ENCODE assay signal across 8 mouse cellular contexts in the genomic region with DNA sequence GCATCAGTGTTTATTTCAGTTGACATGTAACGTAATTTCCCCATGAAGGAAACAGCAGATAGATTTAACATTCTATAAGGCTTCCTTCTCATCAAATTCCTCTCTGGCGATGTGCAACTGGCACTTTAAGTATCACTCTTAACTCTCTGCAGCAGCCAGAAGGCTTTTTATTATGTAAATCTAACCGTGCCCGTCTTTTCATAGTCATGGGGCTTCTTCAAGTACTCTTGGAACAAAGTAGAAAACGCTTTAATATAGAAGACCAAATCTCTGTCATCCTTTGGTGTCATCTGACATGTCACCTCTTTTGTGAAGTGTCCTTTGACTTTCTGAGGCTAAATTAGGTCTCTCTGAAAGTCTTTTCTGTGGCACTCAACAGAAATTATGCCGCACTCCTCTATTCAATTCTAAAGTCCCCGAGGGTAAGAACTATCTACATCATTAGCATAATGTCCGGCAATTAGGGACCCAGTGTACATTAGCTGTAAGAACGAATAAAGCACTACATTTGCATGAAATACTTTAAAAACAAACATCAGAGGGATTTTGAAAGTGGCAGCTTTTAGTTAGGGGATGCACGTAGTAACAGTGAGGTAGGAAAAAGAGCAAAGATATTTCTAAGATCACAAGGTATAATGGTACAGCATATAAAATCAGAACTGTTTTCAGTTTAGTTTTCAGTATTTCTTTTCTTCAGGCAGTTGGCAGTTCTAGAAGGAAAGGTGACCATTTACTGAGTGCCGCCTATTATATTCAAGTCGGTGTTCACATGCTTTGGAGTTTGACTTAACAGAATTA. TPM values are rescaled to one million over a fixed set of nuclear protein-coding genes. Genes with fewer than 3 reads are reported as not detected.
DNase-seq lines count a peak whose midpoint lies in the region; ATAC-seq and TF ChIP-seq lines count a peak whose summit lies in the region.

No protein-coding gene starts in this region.

- peak overlapping the region; percentile 95 for H3K4me3 ChIP-seq in heart, embryonic 12.5 days
- H3K4me3 ChIP-seq in G1E (ENCODE audit: low read depth, low read length) = peak overlapping the region; percentile 94
- H3K4me3 ChIP-seq in forebrain, postnatal 0 days (ENCODE audit: low read depth, low read length) = peak overlapping the region; percentile 65

- peaks cover 22% of the 10 kb centered on the region for H3K4me1 ChIP-seq in heart, embryonic 12.5 days (replicated peaks)
- H3K4me1 ChIP-seq in G1E (ENCODE audit: insufficient read depth, low read depth, low read length) = peaks cover 33% of the 10 kb centered on the region
- H3K4me1 ChIP-seq in forebrain, postnatal 0 days (ENCODE audit: insufficient read depth) = peaks cover 29% of the 10 kb centered on the region

- ATAC-seq in heart, embryonic 12.5 days (ENCODE audit: insufficient number of reproducible peaks, low FRiP score) = no peak
- ATAC-seq in G1E (ENCODE audit: extremely low read depth, insufficient number of reproducible peaks, low FRiP score, poor library complexity, severe bottlenecking) = no peak
- ATAC-seq in forebrain, postnatal 0 days = no peak

- H3K27me3 ChIP-seq in heart, embryonic 12.5 days (replicated peaks) = no peaks in the 10 kb centered on the region
- H3K27me3 ChIP-seq in G1E (ENCODE audit: insufficient read depth, low read length) = no peaks in the 10 kb centered on the region
- H3K27me3 ChIP-seq in forebrain, postnatal 0 days (ENCODE audit: insufficient read depth, low read length) = no peaks in the 10 kb centered on the region

- intact Hi-C loops in heart, postnatal 36 days (cut with DNase I) = no loop called here

- no peak for DNase-seq in heart, postnatal 36 days
- DNase-seq in G1E (ENCODE audit: low spot score) = no peak
- peak; percentile 13 for DNase-seq in forebrain, postnatal 0 days
- peak; percentile 10 for DNase-seq in mesoderm, embryonic 11.5 days (ENCODE audit: low read depth, low spot score)
- no peak for DNase-seq in layer of hippocampus, adult 11-12 months (ENCODE audit: low spot score)
- DNase-seq in urinary bladder, postnatal 10 days (ENCODE audit: low spot score) = no peak
- DNase-seq in thymus, postnatal 25 days = no peak

- H3K27ac ChIP-seq in heart, embryonic 12.5 days (ENCODE audit: poor library complexity, severe bottlenecking) = peak overlapping the region; percentile 60
- 0 out of 2 replicates have a peak overlapping the region, but pooled peaks have one; percentile 98 for H3K27ac ChIP-seq in forebrain, postnatal 0 days (ENCODE audit: low read depth, low read length)

- H3K36me3 ChIP-seq in heart, embryonic 12.5 days = peaks cover 1% of the 10 kb centered on the region; the same call in 1 of the 2 replicates
- H3K36me3 ChIP-seq in G1E (replicated peaks) = peaks cover 17% of the 10 kb centered on the region
- no peaks in the 10 kb centered on the region for H3K36me3 ChIP-seq in forebrain, postnatal 0 days (ENCODE audit: insufficient read depth)

- no peaks in the 10 kb centered on the region for H3K9me3 ChIP-seq in heart, embryonic 12.5 days (replicated peaks)
- H3K9me3 ChIP-seq in G1E (replicated peaks) = no peaks in the 10 kb centered on the region
- H3K9me3 ChIP-seq in forebrain, postnatal 0 days (ENCODE audit: low read length) = no peaks in the 10 kb centered on the region

- H3K4me2 ChIP-seq in heart, embryonic 12.5 days = peak overlapping the region; percentile 67
- peak overlapping the region; percentile 64 for H3K4me2 ChIP-seq in forebrain, postnatal 0 days (ENCODE audit: low read depth)

- 48% methylated on average over 12 of the region's 12 CpGs for WGBS in heart, embryonic 12.5 days
- WGBS in forebrain, postnatal 0 days = 6% methylated on average over 12 of the region's 12 CpGs

- no peak for TF ChIP-seq CTCF in G1E (IDR thresholded peaks at IDR 0.05; ENCODE audit: low read depth, low read length)
- no peak for TF ChIP-seq CTCF in forebrain, postnatal 0 days (IDR thresholded peaks at IDR 0.05; ENCODE audit: low read depth)

- peak overlapping the region; percentile 58 for H3K9ac ChIP-seq in heart, embryonic 12.5 days
- H3K9ac ChIP-seq in forebrain, postnatal 0 days = peak overlapping the region; percentile 90

RNA-seq across cellular contexts. Expression of a gene that starts 1.2 kb away (rescaled TPM):
- 16.2 and 18.2 TPM in 2 replicates for polyA plus RNA-seq in heart, embryonic 12.5 days (2016; fragmentation: Nextera tagmentation; extraction: Ambion mirVana)
- 1 to 10 TPM; 6.0 to 8.2 TPM for total RNA-seq in heart, postnatal 36 days (2021)
- total RNA-seq in G1E (2014; fragmentation: Nextera tagmentation) = 25.7 and 34.6 TPM in 2 replicates
- 8.5 and 11.4 TPM in 2 replicates for total RNA-seq in G1E (2017)
- polyA plus RNA-seq in G1E (2012) = 8.4 and 9.0 TPM in 2 replicates
- total RNA-seq in forebrain, postnatal 0 days (2014; rRNA removed) = 15.6 and 21.6 TPM in 2 replicates
- 12.0 and 13.8 TPM in 2 replicates for polyA plus RNA-seq in forebrain, postnatal 0 days (2015; fragmentation: Nextera tagmentation; extraction: Ambion mirVana)

RNA-seq across cellular contexts. Expression of a gene that starts 1.7 kb away (rescaled TPM):
- 18.8 and 19.5 TPM in 2 replicates for polyA plus RNA-seq in heart, embryonic 12.5 days (2016; fragmentation: Nextera tagmentation; extraction: Ambion mirVana)
- total RNA-seq in heart, postnatal 36 days (2021) = 10 to 100 TPM; 11.5 to 15.3 TPM
- total RNA-seq in G1E (2014; fragmentation: Nextera tagmentation) (120 and 133 TPM in 2 replicates), G1E (2017) (71.2 and 83.5 TPM in 2 replicates)
- polyA plus RNA-seq in G1E (2012) = 9.7 and 10.1 TPM in 2 replicates
- 36.2 and 46.2 TPM in 2 replicates for total RNA-seq in forebrain, postnatal 0 days (2014; rRNA removed)
- polyA plus RNA-seq in forebrain, postnatal 0 days (2015; fragmentation: Nextera tagmentation; extraction: Ambion mirVana) = 5.7 and 7.6 TPM in 2 replicates

RNA-seq across cellular contexts. Expression of a gene that starts 20.7 kb away (rescaled TPM):
- polyA plus RNA-seq in heart, embryonic 12.5 days (2016; fragmentation: Nextera tagmentation; extraction: Ambion mirVana) = 22.9 and 24.1 TPM in 2 replicates
- total RNA-seq in heart, postnatal 36 days (2021) = 10 to 100 TPM; 11.6 to 15.5 TPM
- total RNA-seq in G1E (2014; fragmentation: Nextera tagmentation) = 10.5 and 11.6 TPM in 2 replicates
- total RNA-seq in G1E (2017) = 16.2 and 17.9 TPM in 2 replicates
- polyA plus RNA-seq in G1E (2012) = 1.9 and 2.9 TPM in 2 replicates
- total RNA-seq in forebrain, postnatal 0 days (2014; rRNA removed) = 30.5 and 36.0 TPM in 2 replicates
- polyA plus RNA-seq in forebrain, postnatal 0 days (2015; fragmentation: Nextera tagmentation; extraction: Ambion mirVana) = 29.1 and 38.8 TPM in 2 replicates

Comparison
In these comparisons a context has a peak if more than half of its experiments do, and no peak if none do; other contexts are left out.
1. DNase-seq: peak in forebrain, postnatal 0 days (single experiment) and mesoderm, embryonic 11.5 days (single experiment); none in heart, postnatal 36 days (0 of 2), G1E (single experiment), layer of hippocampus, adult 11-12 months (single experiment), urinary bladder, postnatal 10 days (single experiment) and thymus, postnatal 25 days (single experiment).
2. Peak in every context shown above with its lines, with median percentiles within 50 percentile points of each other: H3K4me3 ChIP-seq.